ENCODE assay signal across 10 mouse cellular contexts in genomic region chr9:98425351-98425880, GRCm38 (mm10). TPM values are rescaled to one million over a fixed set of nuclear protein-coding genes. Genes with fewer than 3 reads are reported as not detected.
DNase-seq lines count a peak whose midpoint lies in the region; ATAC-seq lines count a peak whose summit lies in the region.
"Had no signal": no experiment of that assay in that cellular context is flagged by ENCODE, and none has a peak within 500 bp of the region (broad histone marks: within the 10 kb centered on the region; RNA-seq: fewer than 3 reads in every experiment).

No protein-coding gene starts in this region.

- H3K36me3 ChIP-seq in heart, embryonic 11.5 days (ENCODE audit: control insufficient read depth, insufficient read depth, low read length) = no peaks in the 10 kb centered on the region
- H3K36me3 ChIP-seq in hindbrain, embryonic 14.5 days (replicated peaks; ENCODE audit: control insufficient read depth, insufficient read depth) = no peaks in the 10 kb centered on the region
- no peaks in the 10 kb centered on the region for H3K36me3 ChIP-seq in midbrain, embryonic 13.5 days

- peak overlapping the region; percentile 75 for H3K9ac ChIP-seq in heart, embryonic 11.5 days (ENCODE audit: low read depth, low read length)
- no peak overlapping the region; the same call in 1 of the 2 replicates for H3K9ac ChIP-seq in hindbrain, embryonic 14.5 days
- H3K9ac ChIP-seq in midbrain, embryonic 13.5 days (replicated peaks) = no peak overlapping the region

- no peaks in the 10 kb centered on the region for H3K9me3 ChIP-seq in heart, embryonic 11.5 days (replicated peaks; ENCODE audit: control insufficient read depth, low read length)
- H3K9me3 ChIP-seq in hindbrain, embryonic 14.5 days (ENCODE audit: control insufficient read depth, low read length) = no peaks in the 10 kb centered on the region
- H3K9me3 ChIP-seq in midbrain, embryonic 13.5 days = no peaks in the 10 kb centered on the region

- peaks cover 8% of the 10 kb centered on the region; the same call in 1 of the 2 replicates for H3K27me3 ChIP-seq in heart, embryonic 11.5 days (ENCODE audit: control insufficient read depth, insufficient read depth, low read length)
- H3K27me3 ChIP-seq in hindbrain, embryonic 14.5 days (ENCODE audit: control insufficient read depth, insufficient read depth, low read length) = peaks cover 2% of the 10 kb centered on the region; the same call in 1 of the 2 replicates
- peaks cover 50% of the 10 kb centered on the region for H3K27me3 ChIP-seq in midbrain, embryonic 13.5 days

- peaks cover 33% of the 10 kb centered on the region for H3K4me1 ChIP-seq in heart, embryonic 11.5 days (ENCODE audit: control insufficient read depth, insufficient read depth, low read length)
- peaks cover 16% of the 10 kb centered on the region for H3K4me1 ChIP-seq in hindbrain, embryonic 14.5 days (replicated peaks; ENCODE audit: control insufficient read depth, insufficient read depth, low read length)
- peaks cover 30% of the 10 kb centered on the region for H3K4me1 ChIP-seq in midbrain, embryonic 13.5 days (replicated peaks)

- peak overlapping the region; percentile 81 for H3K4me2 ChIP-seq in heart, embryonic 11.5 days
- peak overlapping the region; percentile 67 for H3K4me2 ChIP-seq in hindbrain, embryonic 14.5 days (replicated peaks)
- peak overlapping the region; percentile 76 for H3K4me2 ChIP-seq in midbrain, embryonic 13.5 days (replicated peaks)

- H3K4me3 ChIP-seq in heart, embryonic 11.5 days (ENCODE audit: low read depth, low read length) = peak overlapping the region; percentile 63
- peak overlapping the region; percentile 40 for H3K4me3 ChIP-seq in hindbrain, embryonic 14.5 days (replicated peaks; ENCODE audit: low read length)
- H3K4me3 ChIP-seq in midbrain, embryonic 13.5 days (replicated peaks) = peak overlapping the region; percentile 46

- no peak for DNase-seq in heart, adult 11 months
- peak; percentile 38 for DNase-seq in NIH3T3 (ENCODE audit: low read depth)
- DNase-seq in hindbrain, embryonic 14.5 days (ENCODE audit: low spot score) = no peak
- DNase-seq in ovary, postnatal 10 days (ENCODE audit: low spot score) = no peak
- DNase-seq in layer of hippocampus, postnatal 25 days (ENCODE audit: extremely low spot score in 1 of 2, low spot score in 1 of 2) = no peak
- no peak for DNase-seq in right cerebral cortex, postnatal 4 days
- DNase-seq: cerebellum, adult 9-11 months had no signal

- H3K27ac ChIP-seq in heart, embryonic 11.5 days (ENCODE audit: low read depth, low read length) = 0 out of 2 replicates have a peak overlapping the region, but pooled peaks have one; percentile 4
- H3K27ac ChIP-seq in hindbrain, embryonic 14.5 days = no peak overlapping the region
- H3K27ac ChIP-seq in midbrain, embryonic 13.5 days = no peak overlapping the region

- no peak for ATAC-seq in heart, embryonic 11.5 days (replicated peaks; ENCODE audit: insufficient number of reproducible peaks, low FRiP score, low TSS enrichment)
- ATAC-seq in hindbrain, embryonic 14.5 days (ENCODE audit: low FRiP score) = no peak
- 0 out of 2 replicates have a peak, but pooled peaks have one; percentile 9 for ATAC-seq in midbrain, embryonic 13.5 days

- WGBS in heart, embryonic 11.5 days (ENCODE audit: insufficient replicate concordance) = 6% methylated on average over 19 of the region's 19 CpGs
- 10% methylated on average over 19 of the region's 19 CpGs for WGBS in hindbrain, embryonic 14.5 days
- 10% methylated on average over 19 of the region's 19 CpGs for WGBS in midbrain, embryonic 13.5 days

RNA-seq across cellular contexts. Expression of gene Rbp1, which starts 2.7 kb away (rescaled TPM):
- polyA plus RNA-seq in heart, embryonic 11.5 days (2014; fragmentation: Nextera tagmentation; extraction: Ambion mirVana) = 56.4 and 56.8 TPM in 2 replicates
- 57.7 and 77.1 TPM in 2 replicates for polyA plus RNA-seq in hindbrain, embryonic 14.5 days (2014; fragmentation: Nextera tagmentation; extraction: Ambion mirVana)
- polyA plus RNA-seq in midbrain, embryonic 13.5 days (2015; fragmentation: Nextera tagmentation; extraction: Ambion mirVana) = 24.8 and 28.4 TPM in 2 replicates
- 1 to 10 TPM; 3.1 to 4.4 TPM for total RNA-seq in layer of hippocampus, postnatal 25 days (2021)
- total RNA-seq: neutrophil, adult 5-6 weeks had no signal
